Mouse (Mus musculus) hindbrain, embryonic 11.5 days (tissue): Measurements from ENCODE around the gene Galc. TPM values are rescaled to one million over a fixed set of nuclear protein-coding genes. Genes with fewer than 3 reads are reported as not detected.
A peak's percentile ranks its signal among the peaks of the same experiment; 100 is the strongest.

Experiments used
- ATAC-seq: fragments of 200-750 bp; cut with Nextera tagmentation; 2 replicates; pipeline ENCODE4 v1.8.0; 2017; ENCODE audit warnings: mild to moderate bottlenecking, moderate TSS enrichment, moderate library complexity; ENCODE audit not compliant: low FRiP score
- DNase-seq: peaks from one replicate; pipeline ENCODE4 v3.0.0-alpha.2; 2015; ENCODE audit warnings: low spot score
- H3K27ac ChIP-seq: fragments of 300-500 bp; sonication (generic); 2 replicates; pipeline ENCODE4 v1.5.1; 2014; ENCODE audit warnings: mild to moderate bottlenecking, low read depth, low read length
- H3K27me3 ChIP-seq: fragments of 300-500 bp; sonication (generic); 2 replicates; pipeline ENCODE4 v1.6.1; 2014; ENCODE audit warnings: mild to moderate bottlenecking, low read length, moderate library complexity, mixed read lengths; ENCODE audit not compliant: control insufficient read depth, insufficient read depth
- H3K36me3 ChIP-seq: fragments of 300-500 bp; sonication (generic); 2 replicates; pipeline ENCODE4 v1.6.1; 2014; ENCODE audit warnings: mild to moderate bottlenecking, low read length, moderate library complexity, mixed read lengths; ENCODE audit not compliant: control insufficient read depth, insufficient read depth
- H3K4me1 ChIP-seq: fragments of 300-500 bp; sonication (generic); replicated peaks from 2 replicates; pipeline ENCODE4 v1.6.1; 2014; ENCODE audit warnings: low read length, mixed read lengths; ENCODE audit not compliant: control insufficient read depth, insufficient read depth
- H3K4me2 ChIP-seq: fragments of 300-500 bp; sonication (generic); replicated peaks from 2 replicates; pipeline ENCODE4 v1.6.1; 2014; ENCODE audit warnings: mild to moderate bottlenecking, low read depth, low read length
- H3K4me3 ChIP-seq: fragments of 300-500 bp; sonication (generic); 2 replicates; pipeline ENCODE4 v1.5.1; 2014; ENCODE audit warnings: low read depth, low read length
- H3K9ac ChIP-seq: fragments of 300-500 bp; sonication (generic); 2 replicates; pipeline ENCODE4 v1.6.1; 2014; ENCODE audit warnings: low read depth, low read length
- H3K9me3 ChIP-seq: fragments of 300-500 bp; sonication (generic); 2 replicates; pipeline ENCODE4 v1.6.1; 2016; ENCODE audit warnings: low read length; ENCODE audit not compliant: control insufficient read depth
- WGBS: fragments of 180-500 bp; shearing (Covaris S2); extraction: QIAGEN DNeasy Blood & Tissue Kit; methylation state at CpG from one replicate; pipeline ENCODE4 v1.1.7; 2014; 5-methylcytosine and 5-hydroxymethylcytosine counted together
- polyA plus RNA-seq: library from polyadenylated mRNA; unstranded; fragments of >200 nt; fragmentation: Nextera tagmentation; extraction: Ambion mirVana; gene quantifications from 2 replicates; pipeline ENCODE4 v1.2.1, GENCODE M21; 2014

Gene Galc
- polyA plus RNA-seq, 1 experiment from 2014 or later = 12.2 TPM

- Histone ChIP-seq H3K4me1 (no peaks in the 10 kb centered on the region; the same call in 1 of the 2 replicates), H3K36me3 (no peaks in the 10 kb centered on the region), H3K27me3 (no peaks in the 10 kb centered on the region), H3K4me3 (no peak overlapping the region), H3K27ac (no peak overlapping the region), H3K4me2 (no peak overlapping the region), H3K9me3 (no peaks in the 10 kb centered on the region), H3K9ac (no peak overlapping the region)
- ATAC-seq = no peak
- WGBS = 92% methylated on average over 16 of the region's 16 CpGs
- DNase-seq = peak; percentile 13
Measured at GRCm38 (mm10) chr12:98180235-98180800, 78.9 kb downstream of the Galc start.

- Histone ChIP-seq H3K4me3 (no peak overlapping the region), H3K9me3 (no peaks in the 10 kb centered on the region), H3K27ac (no peak overlapping the region), H3K9ac (no peak overlapping the region), H3K36me3 (no peaks in the 10 kb centered on the region), H3K4me1 (no peaks in the 10 kb centered on the region; the same call in 1 of the 2 replicates), H3K4me2 (no peak overlapping the region), H3K27me3 (no peaks in the 10 kb centered on the region)
- WGBS = 61% methylated on average over 1 of the region's 1 CpGs
- no peak for ATAC-seq
- no peak for DNase-seq
Measured at GRCm38 (mm10) chr12:98179496-98179895, 79.8 kb downstream of the Galc start.

DNA sequence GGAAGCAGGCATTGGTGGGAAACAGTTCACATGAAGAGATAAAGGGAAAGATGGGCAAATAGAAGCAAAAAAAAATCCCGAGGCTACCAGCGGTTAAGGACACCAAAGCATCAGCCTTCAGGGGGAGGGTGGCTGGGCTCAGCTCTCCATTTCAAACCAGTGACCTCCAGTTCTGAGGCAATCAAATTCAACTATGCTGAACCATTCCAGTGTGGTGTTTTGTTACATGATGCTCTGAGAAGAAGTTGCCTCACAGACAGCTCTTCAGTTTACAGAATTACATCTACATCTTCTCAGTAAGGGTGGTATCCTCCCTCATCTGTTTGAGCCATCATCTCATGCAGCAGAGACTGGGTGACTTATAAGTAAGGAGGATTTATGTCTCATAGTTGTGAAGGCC lies 82.6 kb downstream of the Galc start:
- H3K9ac ChIP-seq = no peak overlapping the region
- no peak overlapping the region for H3K4me3 ChIP-seq
- H3K36me3 ChIP-seq = no peaks in the 10 kb centered on the region
- DNase-seq (no peak), ATAC-seq (no peak)
- no peaks in the 10 kb centered on the region for H3K27me3 ChIP-seq
- no peaks in the 10 kb centered on the region for H3K9me3 ChIP-seq
- no peaks in the 10 kb centered on the region; the same call in 1 of the 2 replicates for H3K4me1 ChIP-seq
- 91% methylated on average over 2 of the region's 2 CpGs for WGBS
- H3K27ac ChIP-seq = no peak overlapping the region
- H3K4me2 ChIP-seq = no peak overlapping the region

- H3K36me3 ChIP-seq = no peaks in the 10 kb centered on the region
- ATAC-seq (no peak), DNase-seq (no peak)
- no peak overlapping the region for H3K9ac ChIP-seq
- no peaks in the 10 kb centered on the region for H3K27me3 ChIP-seq
- H3K4me3 ChIP-seq = no peak overlapping the region
- no peaks in the 10 kb centered on the region for H3K9me3 ChIP-seq
- no peak overlapping the region for H3K4me2 ChIP-seq
- 93% methylated on average over 3 of the region's 3 CpGs for WGBS
- no peak overlapping the region for H3K27ac ChIP-seq
- no peaks in the 10 kb centered on the region for H3K4me1 ChIP-seq
Measured at GRCm38 (mm10) chr12:98161901-98162300, 97.4 kb downstream of the Galc start.

DNA sequence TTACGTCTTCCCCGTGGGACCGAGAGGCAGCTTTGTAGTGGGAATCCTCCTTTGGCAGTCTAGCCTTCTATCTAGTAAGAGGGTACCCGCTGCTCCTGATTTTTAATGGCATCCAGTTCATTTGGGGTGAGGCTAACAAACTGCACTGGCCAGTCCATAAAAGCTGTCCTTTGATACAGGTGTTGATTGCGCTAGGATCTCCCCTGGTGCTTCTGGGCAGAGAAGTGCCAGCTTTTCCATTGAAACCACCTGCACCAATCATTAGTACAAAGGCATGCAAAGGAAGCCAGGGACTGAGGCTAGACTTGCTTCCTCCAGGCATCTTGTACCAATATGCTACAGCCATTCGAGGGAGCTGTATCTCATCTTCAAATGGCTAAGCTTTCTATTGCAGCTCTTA lies 98.4 kb downstream of the Galc start:
- Histone ChIP-seq H3K27me3 (no peaks in the 10 kb centered on the region), H3K36me3 (no peaks in the 10 kb centered on the region), H3K4me2 (no peak overlapping the region), H3K9me3 (no peaks in the 10 kb centered on the region), H3K9ac (no peak overlapping the region), H3K27ac (no peak overlapping the region), H3K4me3 (no peak overlapping the region), H3K4me1 (no peaks in the 10 kb centered on the region)
- 92% methylated on average over 6 of the region's 6 CpGs for WGBS
- ATAC-seq (no peak), DNase-seq (no peak)

Other genes with a start within 250 kb of the Galc start
- gene Gpr65, start 9.2 kb upstream of the Galc start, polyA plus RNA-seq = 0.60 and 1.5 TPM in 2 replicates